Mouse (Mus musculus): ENCODE data around the gene Fbxo34.

DNA sequence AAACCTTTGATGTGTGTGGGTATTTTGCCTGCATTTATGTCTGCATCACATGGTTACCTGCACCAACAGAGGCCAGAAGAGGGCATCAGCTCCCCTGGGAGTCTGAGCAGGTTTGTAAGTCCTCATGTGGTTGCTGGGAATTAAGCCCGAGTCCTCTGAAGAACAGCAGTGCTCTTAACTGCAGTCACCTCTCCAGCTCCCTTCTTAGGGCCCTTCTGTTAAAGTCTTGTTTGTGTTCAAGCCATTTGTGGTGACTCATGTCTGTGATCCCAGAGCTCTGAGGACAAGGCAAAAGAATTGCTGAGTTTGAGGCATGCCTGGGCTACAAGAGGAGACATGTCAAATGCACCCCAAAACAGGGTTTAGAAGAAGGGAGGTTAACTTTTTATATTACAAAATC lies 82.3 kb downstream of the Fbxo34 start:
- TF ChIP-seq CTCF (IDR thresholded peaks at IDR 0.05; ENCODE audit: low read depth, low read length) (no peak), GATA2 (IDR thresholded peaks at IDR 0.05; ENCODE audit: borderline replicate concordance, low read depth, low read length) (no peak), TAL1 (conservative IDR thresholded peaks at IDR 0.05; ENCODE audit: low read depth, low read length) (no peak), POLR2AphosphoS5 (IDR thresholded peaks at IDR 0.05; ENCODE audit: insufficient replicate concordance, low read depth, low read length) (no peak), GATA1 (IDR thresholded peaks at IDR 0.05; ENCODE audit: borderline replicate concordance, low read length) (no peak)
